Mouse (Mus musculus) Muller cell, postnatal 12 days (primary cell): ENCODE results near the gene Mycbp2.
A peak's percentile ranks its signal among the peaks of the same experiment; 100 is the strongest.

Experiments
- DNase-seq: peaks from one replicate; pipeline ENCODE4 v3.0.0-alpha.2; 2015; ENCODE audit errors: inconsistent ontology term

Mycbp2 gene

GRCm38 (mm10) chr14:103260437-103260836 lies 86.2 kb downstream of the Mycbp2 start:
- no peak for DNase-seq

- no peak for DNase-seq
Observed at GRCm38 (mm10) chr14:103258745-103259144, 87.9 kb downstream of the Mycbp2 start.

- no peak for DNase-seq
Observed at GRCm38 (mm10) chr14:103256866-103257265, 89.7 kb downstream of the Mycbp2 start.

- no peak for DNase-seq
Observed at GRCm38 (mm10) chr14:103254311-103254710, 92.3 kb downstream of the Mycbp2 start.

GRCm38 (mm10) chr14:103242020-103242419 lies 104.6 kb downstream of the Mycbp2 start:
- no peak for DNase-seq

GRCm38 (mm10) chr14:103234770-103235169 lies 111.8 kb downstream of the Mycbp2 start:
- no peak for DNase-seq

- DNase-seq: no peak
Observed at GRCm38 (mm10) chr14:103233640-103234593, 112.7 kb downstream of the Mycbp2 start.

GRCm38 (mm10) chr14:103222356-103222755 lies 124.3 kb downstream of the Mycbp2 start:
- peak; percentile 8 for DNase-seq

- no peak for DNase-seq
Observed at GRCm38 (mm10) chr14:103221751-103222150, 124.9 kb downstream of the Mycbp2 start.

- DNase-seq: no peak
Observed at GRCm38 (mm10) chr14:103216331-103216730, 130.3 kb downstream of the Mycbp2 start.

- DNase-seq: no peak
Observed at GRCm38 (mm10) chr14:103186658-103187057, 160.0 kb downstream of the Mycbp2 start.

GRCm38 (mm10) chr14:103186076-103186475 lies 160.5 kb downstream of the Mycbp2 start:
- no peak for DNase-seq

- DNase-seq: no peak
Observed at GRCm38 (mm10) chr14:103180096-103180495, 166.5 kb downstream of the Mycbp2 start.

GRCm38 (mm10) chr14:103162923-103163322 lies 183.7 kb downstream of the Mycbp2 start:
- DNase-seq: no peak

GRCm38 (mm10) chr14:103155685-103156084 lies 190.9 kb downstream of the Mycbp2 start:
- DNase-seq: no peak

GRCm38 (mm10) chr14:103150139-103150538 lies 196.5 kb downstream of the Mycbp2 start:
- DNase-seq: no peak

- no peak for DNase-seq
Observed at GRCm38 (mm10) chr14:103131991-103132390, 214.6 kb downstream of the Mycbp2 start.

- no peak for DNase-seq
Observed at GRCm38 (mm10) chr14:103125756-103126155, 220.9 kb downstream of the Mycbp2 start.

- no peak for DNase-seq
Observed at GRCm38 (mm10) chr14:103114994-103115670, 231.5 kb downstream of the Mycbp2 start.

- no peak for DNase-seq
Observed at GRCm38 (mm10) chr14:103112606-103113363, 233.8 kb downstream of the Mycbp2 start.

- no peak for DNase-seq
Observed at GRCm38 (mm10) chr14:103109971-103110370, 236.6 kb downstream of the Mycbp2 start.

- no peak for DNase-seq
Observed at GRCm38 (mm10) chr14:103106301-103106700, 240.3 kb downstream of the Mycbp2 start.
